ENCODE assay signal across 9 mouse cellular contexts in the genomic region with DNA sequence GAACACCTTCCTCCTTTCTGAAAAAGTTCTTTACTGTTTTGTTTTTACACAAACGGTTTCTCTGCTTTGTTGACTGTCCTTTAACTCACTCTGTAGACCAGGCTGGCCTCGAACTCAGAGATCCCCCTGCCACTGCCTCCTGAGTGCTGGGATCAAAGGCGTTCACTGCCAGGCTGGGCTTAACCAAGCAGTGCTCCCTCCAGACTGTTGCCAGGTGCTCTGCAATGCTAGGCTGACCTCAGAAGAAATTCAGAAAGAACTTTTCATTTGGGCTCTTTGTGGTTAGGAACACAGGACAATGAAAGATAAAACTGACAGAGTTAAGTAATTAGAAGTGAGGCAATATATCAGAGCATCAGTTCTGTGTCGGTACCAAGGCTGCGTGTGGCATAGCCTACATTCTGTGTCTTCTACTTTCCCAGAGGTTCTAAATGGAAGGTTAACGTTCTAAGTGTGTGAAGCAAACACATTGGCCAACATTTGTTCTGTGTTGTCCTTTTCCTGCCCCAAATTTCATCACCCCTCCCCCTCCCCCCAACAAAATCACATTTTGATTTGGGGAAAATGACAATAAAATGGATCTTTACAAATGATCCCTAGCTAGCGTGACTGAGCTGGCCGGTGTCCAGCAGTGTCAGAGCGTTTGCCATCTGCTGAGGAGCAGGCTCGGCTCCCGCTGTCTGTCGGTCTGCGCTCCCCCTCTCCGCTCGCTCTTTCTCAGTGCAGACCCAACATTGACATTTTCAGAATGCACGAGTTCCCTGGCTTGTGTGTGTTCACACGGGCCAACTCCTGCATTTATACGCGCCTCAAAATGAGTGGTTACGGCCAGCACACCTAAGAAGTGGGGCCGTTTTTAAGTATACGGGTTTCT. TPM values are rescaled to one million over a fixed set of nuclear protein-coding genes. Genes with fewer than 3 reads are reported as not detected.
DNase-seq lines count a peak whose midpoint lies in the region; ATAC-seq and TF ChIP-seq lines count a peak whose summit lies in the region.
"Had no signal": no experiment of that assay in that cellular context is flagged by ENCODE, and none has a peak within 500 bp of the region (broad histone marks: within the 10 kb centered on the region; RNA-seq: fewer than 3 reads in every experiment).

No protein-coding gene starts in this region.

- 66% methylated on average over 22 of the region's 22 CpGs for WGBS in forebrain, embryonic 12.5 days
- 85% methylated on average over 22 of the region's 22 CpGs for WGBS in forebrain, embryonic 10.5 days
- 24% methylated on average over 22 of the region's 22 CpGs for WGBS in olfactory bulb, adult 2 months

- H3K4me2 ChIP-seq in forebrain, embryonic 12.5 days = no peak overlapping the region

- H3K27me3 ChIP-seq in forebrain, embryonic 12.5 days = no peaks in the 10 kb centered on the region
- no peaks in the 10 kb centered on the region for H3K27me3 ChIP-seq in forebrain, embryonic 10.5 days (ENCODE audit: poor library complexity, severe bottlenecking)
- no peaks in the 10 kb centered on the region for H3K27me3 ChIP-seq in C2C12 (ENCODE audit: control insufficient read depth, insufficient read depth, insufficient read length)

- peak overlapping the region; percentile 2 for H3ac ChIP-seq in C2C12 (ENCODE audit: control insufficient read depth, insufficient read length, low read depth)

- H3K27ac ChIP-seq in forebrain, embryonic 12.5 days = peak overlapping the region; percentile 68
- H3K27ac ChIP-seq in forebrain, embryonic 10.5 days = no peak overlapping the region
- H3K27ac ChIP-seq in olfactory bulb, adult 2 months (ENCODE audit: insufficient read depth, low read depth, low read length) = peak overlapping the region; percentile 50
- H3K27ac ChIP-seq: macrophage had no signal

- no peak for TF ChIP-seq CTCF in C2C12 (IDR thresholded peaks at IDR 0.05; ENCODE audit: control insufficient read depth, insufficient read depth, insufficient read length)
- no peak for TF ChIP-seq CTCF in olfactory bulb, adult 2 months (IDR thresholded peaks at IDR 0.05; ENCODE audit: insufficient read depth, low read depth, low read length)

- H3K4me3 ChIP-seq in forebrain, embryonic 12.5 days (replicated peaks) = no peak overlapping the region
- no peak overlapping the region for H3K4me3 ChIP-seq in forebrain, embryonic 10.5 days
- H3K4me3 ChIP-seq in C2C12 (ENCODE audit: insufficient read depth, poor library complexity, severe bottlenecking) = no peak overlapping the region
- H3K4me3 ChIP-seq in olfactory bulb, adult 2 months (ENCODE audit: insufficient read depth, low read depth, low read length) = peak overlapping the region; percentile 2; the same call in 1 of the 2 replicates

- TF ChIP-seq POLR2A in olfactory bulb, adult 2 months (IDR thresholded peaks at IDR 0.05; ENCODE audit: insufficient read depth, low read depth, low read length) = no peak

- H3K36me3 ChIP-seq in forebrain, embryonic 12.5 days (replicated peaks) = peaks cover 6% of the 10 kb centered on the region
- peaks cover 16% of the 10 kb centered on the region; the same call in 1 of the 2 replicates for H3K36me3 ChIP-seq in forebrain, embryonic 10.5 days (replicated peaks)
- no peaks in the 10 kb centered on the region for H3K36me3 ChIP-seq in C2C12 (ENCODE audit: control insufficient read depth, insufficient read depth)

- no peak for DNase-seq in forebrain, embryonic 10.5 days (ENCODE audit: extremely low spot score, low spot score)
- DNase-seq in cerebellum, postnatal 36 days = peak; percentile 88
- peak; percentile 64 for DNase-seq in heart, postnatal 4 days
- DNase-seq in layer of hippocampus, postnatal 14 days (ENCODE audit: low spot score in 2 of 2) = peak; percentile 65 to 84
- DNase-seq in urinary bladder, postnatal 4 days (ENCODE audit: low spot score in 2 of 2) = no peak

- no peak overlapping the region for H3K9ac ChIP-seq in forebrain, embryonic 12.5 days

- ATAC-seq in forebrain, embryonic 12.5 days (ENCODE audit: low FRiP score) = peak; percentile 71; the same call in 1 of the 2 replicates

- no peaks in the 10 kb centered on the region for H3K79me3 ChIP-seq in C2C12 (ENCODE audit: low read depth)

- H3K79me2 ChIP-seq in C2C12 (ENCODE audit: control insufficient read depth, insufficient read depth) = no peaks in the 10 kb centered on the region

- peaks cover 19% of the 10 kb centered on the region for H3K4me1 ChIP-seq in forebrain, embryonic 12.5 days
- H3K4me1 ChIP-seq in forebrain, embryonic 10.5 days = peaks cover 9% of the 10 kb centered on the region; the same call in 1 of the 2 replicates
- peaks cover 19% of the 10 kb centered on the region for H3K4me1 ChIP-seq in olfactory bulb, adult 2 months (ENCODE audit: control insufficient read depth, insufficient read depth, low read length)

- no peaks in the 10 kb centered on the region for H3K9me3 ChIP-seq in forebrain, embryonic 12.5 days
- no peaks in the 10 kb centered on the region for H3K9me3 ChIP-seq in forebrain, embryonic 10.5 days

TF ChIP-seq in C2C12, 6 proteins besides CTCF, POLR2A, EP300 and RAD21:
- TF ChIP-seq USF1 (IDR thresholded peaks at IDR 0.05; ENCODE audit: low read depth) (no peak), MAX (IDR thresholded peaks at IDR 0.05) (no peak), FOSL1 (IDR thresholded peaks at IDR 0.05; ENCODE audit: insufficient read depth, low read length, poor library complexity, severe bottlenecking) (no peak), CEBPB (IDR thresholded peaks at IDR 0.05; ENCODE audit: low read depth) (no peak), MYOG (IDR thresholded peaks at IDR 0.05; ENCODE audit: control insufficient read depth, extremely low read depth, insufficient read length) (no peak)

RNA-seq across cellular contexts. Expression of a gene that starts 12.2 kb away (rescaled TPM):
- polyA plus RNA-seq in forebrain, embryonic 12.5 days (2016; fragmentation: Nextera tagmentation; extraction: Ambion mirVana) = 1.7 TPM in 1 of 2 replicates, not detected in the other
- not detected in 2 replicates for polyA plus RNA-seq in forebrain, embryonic 10.5 days (2016; fragmentation: Nextera tagmentation; extraction: Ambion mirVana)
- not detected for polyA plus RNA-seq in C2C12 (2012; fragmentation: generic; extraction: Trizol)
- not detected for total RNA-seq in heart, postnatal 4 days (2021)
- total RNA-seq in layer of hippocampus, postnatal 14 days (2021) = not detected
- not detected in 2 replicates for polyA plus RNA-seq in olfactory bulb, adult 2 months (2012; ENCODE audit: insufficient read depth, insufficient read length, low replicate concordance, missing spikeins)
- polyA plus RNA-seq: macrophage had no signal

RNA-seq across cellular contexts. Expression of a gene that starts 31.0 kb away (rescaled TPM):
- polyA plus RNA-seq in forebrain, embryonic 12.5 days (2016; fragmentation: Nextera tagmentation; extraction: Ambion mirVana) = 45.4 and 49.6 TPM in 2 replicates
- polyA plus RNA-seq in forebrain, embryonic 10.5 days (2016; fragmentation: Nextera tagmentation; extraction: Ambion mirVana) = 45.4 and 47.2 TPM in 2 replicates
- 31.9 TPM for polyA plus RNA-seq in C2C12 (2012; fragmentation: generic; extraction: Trizol)
- 10 to 100 TPM; 43.2 to 48.2 TPM for total RNA-seq in heart, postnatal 4 days (2021)
- total RNA-seq in layer of hippocampus, postnatal 14 days (2021) = 10 to 100 TPM; 34.9 to 36.8 TPM
- not detected in 2 replicates for polyA plus RNA-seq in olfactory bulb, adult 2 months (2012; ENCODE audit: insufficient read depth, insufficient read length, low replicate concordance, missing spikeins)

RNA-seq across cellular contexts. Expression of a gene that starts 49.1 kb away (rescaled TPM):
- 54.8 and 62.4 TPM in 2 replicates for polyA plus RNA-seq in forebrain, embryonic 12.5 days (2016; fragmentation: Nextera tagmentation; extraction: Ambion mirVana)
- 16.1 and 20.7 TPM in 2 replicates for polyA plus RNA-seq in forebrain, embryonic 10.5 days (2016; fragmentation: Nextera tagmentation; extraction: Ambion mirVana)
- 10.5 TPM for polyA plus RNA-seq in C2C12 (2012; fragmentation: generic; extraction: Trizol)
- total RNA-seq in heart, postnatal 4 days (2021) = 10 to 100 TPM; 26.1 to 27.1 TPM
- total RNA-seq in layer of hippocampus, postnatal 14 days (2021) = 10 to 100 TPM; 61.0 to 67.0 TPM
- polyA plus RNA-seq in olfactory bulb, adult 2 months (2012; ENCODE audit: insufficient read depth, insufficient read length, low replicate concordance, missing spikeins) = not detected in 2 replicates

Comparison
In these comparisons a context has a peak if more than half of its experiments do, and no peak if none do; other contexts are left out.
1. DNase-seq: peak in cerebellum, postnatal 36 days (2 of 2), heart, postnatal 4 days (single experiment) and layer of hippocampus, postnatal 14 days (2 of 2); none in forebrain, embryonic 10.5 days (single experiment) and urinary bladder, postnatal 4 days (0 of 2).
2. RNA of a gene that starts 31.0 kb away (polyA plus RNA-seq): 45.4 to 47.2 TPM in forebrain, embryonic 10.5 days, 45.4 to 49.6 TPM in forebrain, embryonic 12.5 days and 31.9 TPM in C2C12 (single experiment); not detected in olfactory bulb, adult 2 months; every median in the first group is over 10 times any median in the second.